Mouse (Mus musculus) brain, embryonic 14.5 days (tissue): ENCODE data around the gene Srsf6. TPM values are rescaled to one million over a fixed set of nuclear protein-coding genes. Genes with fewer than 3 reads are reported as not detected.

ENCODE experiments used
- DNase-seq: peaks from one replicate; pipeline ENCODE4 v3.0.0-alpha.2; 2011; ENCODE audit warnings: low read depth
- CTCF ChIP-seq: fragments of 200-500 bp; IDR thresholded peaks from 2 replicates; pipeline ENCODE4 v1.5.1; 2012; ENCODE audit warnings: inconsistent platforms, mild to moderate bottlenecking, moderate library complexity, borderline replicate concordance; ENCODE audit not compliant: insufficient read depth, insufficient read length; ENCODE audit errors: extremely low read depth
- POLR2A ChIP-seq: fragments of 200-500 bp; IDR thresholded peaks from 2 replicates; pipeline ENCODE4 v1.6.1; 2012; ENCODE audit warnings: mild to moderate bottlenecking, inconsistent platforms, borderline replicate concordance; ENCODE audit not compliant: poor library complexity, insufficient read depth, insufficient read length, severe bottlenecking; ENCODE audit errors: extremely low read depth
- polyA plus RNA-seq: library from polyadenylated mRNA; depleted of rRNA; stranded (reverse); fragments of >200 nt; gene quantifications from 2 replicates; pipeline ENCODE4 v1.2.3, GENCODE M21; 2012

The Srsf6 gene
- polyA plus RNA-seq, 1 experiment: 311 TPM

DNA sequence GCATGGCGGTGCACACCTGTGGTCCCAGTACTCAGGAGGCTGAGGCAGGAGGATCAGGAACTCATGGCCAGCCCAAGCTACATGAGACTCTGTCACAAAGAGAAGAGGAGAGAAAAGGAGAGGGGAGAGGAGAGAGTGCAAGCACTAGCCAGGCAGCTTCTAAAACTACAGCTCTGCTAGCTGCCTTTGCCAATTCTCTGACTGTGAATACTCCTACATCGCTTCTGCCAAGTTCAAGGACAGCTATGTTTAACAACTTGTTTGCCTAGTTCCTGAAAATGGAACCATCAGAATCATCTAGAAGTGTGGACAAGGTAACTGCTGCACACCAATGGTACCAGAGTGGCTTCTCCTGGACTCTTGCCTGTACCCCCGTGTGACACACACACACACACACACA lies 17.3 kb upstream of the Srsf6 start:
- TF ChIP-seq POLR2A (no peak), CTCF (no peak)
- DNase-seq: no peak

GRCm38 (mm10) chr2:162914519-162914918 lies 16.8 kb upstream of the Srsf6 start:
- TF ChIP-seq POLR2A: no peak
- TF ChIP-seq CTCF: peak; percentile 59; the same call in 1 of the 2 replicates
- peak; percentile 62 for DNase-seq

DNA sequence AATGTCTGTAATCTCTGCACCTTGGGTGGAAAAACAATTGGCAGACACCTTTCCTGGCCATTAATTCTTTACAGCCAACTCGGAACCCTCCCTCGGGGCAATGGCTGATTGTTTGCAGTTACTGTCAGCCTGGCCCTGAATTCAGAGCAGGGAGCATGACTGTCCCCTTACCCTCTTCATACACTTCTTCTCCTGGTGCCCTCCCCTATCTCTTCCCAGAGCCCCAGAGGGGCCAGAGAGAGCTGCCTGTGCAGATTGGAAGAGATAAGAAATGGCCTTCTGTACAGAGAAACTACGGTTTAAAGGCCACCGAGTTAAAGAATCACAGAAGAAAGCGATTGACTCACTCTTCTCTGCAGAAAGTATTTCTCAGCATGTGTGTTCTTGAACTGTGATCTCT lies 11.4 kb upstream of the Srsf6 start:
- no peak for DNase-seq
- TF ChIP-seq POLR2A: no peak
- no peak for TF ChIP-seq CTCF

DNA sequence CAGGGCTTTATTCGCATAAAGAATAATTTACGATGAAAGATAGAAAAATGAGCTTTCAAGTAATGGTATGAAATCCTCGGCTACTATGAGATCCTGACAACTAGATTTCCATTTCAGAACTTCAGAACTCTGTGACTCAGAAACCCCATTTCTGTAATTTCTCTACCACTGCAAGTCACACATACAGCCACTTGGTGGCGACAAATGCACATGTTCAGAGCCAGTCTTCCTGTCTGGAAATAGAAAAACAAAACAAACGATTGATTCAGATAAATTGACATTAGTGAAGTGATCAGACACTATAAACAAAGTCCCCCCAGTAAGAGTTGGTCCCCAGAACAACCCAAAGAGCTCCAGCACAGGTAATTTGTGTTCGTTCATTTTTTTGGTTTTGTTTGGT lies 9.1 kb upstream of the Srsf6 start:
- TF ChIP-seq POLR2A (no peak), CTCF (peak; percentile 80; the same call in 1 of the 2 replicates)
- DNase-seq: peak; percentile 83

- no peak for DNase-seq
- no peak for TF ChIP-seq CTCF
- no peak for TF ChIP-seq POLR2A
Observed at GRCm38 (mm10) chr2:162922834-162923233, 8.5 kb upstream of the Srsf6 start.

DNA sequence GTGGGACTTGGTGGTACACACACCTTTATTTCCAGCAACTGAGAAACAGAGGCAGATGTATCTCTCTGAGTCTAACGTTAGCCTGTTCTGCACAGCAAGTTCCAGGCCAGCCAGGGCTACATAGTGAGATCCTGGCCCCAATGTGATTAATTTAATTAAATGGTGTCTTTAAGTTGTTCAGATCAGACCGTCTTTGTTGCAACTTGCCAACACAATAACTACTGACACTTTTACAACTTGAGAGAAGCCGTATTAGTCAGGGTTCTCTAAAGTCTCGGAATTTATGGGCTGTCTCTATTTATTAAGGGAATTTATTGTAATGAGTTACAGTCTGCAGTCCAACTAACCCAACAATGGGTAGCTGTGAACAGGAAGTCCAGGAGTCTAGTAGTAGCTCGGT lies 7.2 kb upstream of the Srsf6 start:
- TF ChIP-seq CTCF (no peak), POLR2A (no peak)
- DNase-seq: no peak

DNA sequence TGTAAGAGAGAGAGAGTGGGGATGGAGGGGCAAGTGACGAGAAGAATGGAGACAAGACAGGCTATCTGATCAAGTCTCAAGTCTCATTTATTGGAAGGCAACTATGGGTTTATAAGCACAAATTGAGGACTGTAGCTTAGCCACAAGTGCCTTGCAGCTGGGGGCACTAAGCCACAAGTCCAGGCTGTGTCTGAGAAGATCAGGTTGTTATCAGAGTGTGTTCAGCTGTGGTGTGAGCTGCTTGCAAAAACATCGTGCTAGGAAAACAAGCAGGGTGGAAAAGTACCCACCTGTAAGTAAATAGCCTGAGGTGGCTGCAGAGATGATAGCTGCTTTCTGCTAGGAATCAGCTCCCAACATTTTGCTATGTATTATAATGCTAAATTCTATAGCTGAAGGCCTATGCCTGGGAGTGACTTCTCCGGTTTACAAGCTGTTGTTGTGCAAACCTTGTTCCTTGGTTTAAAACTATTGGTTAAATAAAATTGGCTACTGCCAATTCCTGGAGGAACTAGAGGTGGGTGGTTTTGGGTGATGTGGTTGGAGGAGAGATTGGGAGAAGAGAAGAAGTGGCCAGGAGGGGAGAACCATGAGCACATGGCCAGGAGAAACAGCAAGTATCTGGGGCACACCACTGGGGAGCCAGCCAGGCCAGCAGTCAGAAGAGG lies 3.3 kb upstream of the Srsf6 start:
- TF ChIP-seq CTCF (no peak), POLR2A (no peak)
- DNase-seq: no peak

DNA sequence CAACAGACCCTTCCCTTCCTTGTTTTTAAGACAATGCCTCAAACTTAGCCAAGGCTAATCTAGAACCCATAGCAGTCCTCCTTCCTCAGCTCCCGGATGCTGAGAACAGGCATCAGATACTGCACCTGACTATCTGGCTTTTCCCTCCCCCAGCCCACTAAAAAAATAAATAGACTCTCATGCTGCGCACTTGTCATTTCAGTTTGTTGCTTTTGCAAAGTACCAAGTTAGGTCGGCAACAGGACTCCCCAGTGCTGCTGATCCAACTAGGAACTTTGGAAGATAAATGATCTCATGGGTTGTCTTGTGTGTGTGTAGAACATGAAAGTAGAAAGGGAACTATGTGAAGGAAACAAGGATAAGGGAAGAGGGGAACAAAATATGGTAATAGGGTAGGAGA lies 1.6 kb upstream of the Srsf6 start:
- no peak for DNase-seq
- no peak for TF ChIP-seq POLR2A

DNA sequence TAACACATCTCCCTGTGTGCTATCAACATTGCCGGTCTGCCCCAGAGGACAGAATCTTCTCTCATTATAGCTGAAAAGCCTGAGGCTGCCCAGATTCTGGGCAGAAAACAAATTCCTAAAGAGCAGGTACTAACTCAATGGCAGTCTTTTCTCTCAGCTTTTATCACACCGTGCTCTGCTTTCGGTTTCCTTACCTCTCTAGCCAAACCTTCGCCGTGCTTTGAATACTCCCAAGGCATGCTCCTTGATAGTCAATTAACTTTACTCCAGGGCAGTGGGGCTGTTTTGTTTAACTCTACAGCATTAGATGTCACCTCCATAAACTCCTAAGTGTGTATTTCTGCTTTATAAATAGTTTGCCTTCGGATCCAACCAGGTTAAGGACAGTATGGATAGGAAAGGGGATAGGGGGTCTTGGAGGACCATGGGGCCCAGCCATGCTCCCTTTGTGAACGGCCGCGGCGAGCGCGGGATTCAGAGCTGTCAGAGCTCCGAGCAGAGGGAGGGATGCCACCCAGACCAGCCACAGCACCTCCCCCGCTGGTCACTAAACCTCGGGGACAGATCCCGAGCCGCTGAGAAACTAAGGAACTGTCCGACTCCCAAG lies 709 bp upstream of the Srsf6 start:
- DNase-seq: no peak
- no peak for TF ChIP-seq POLR2A
- TF ChIP-seq CTCF: no peak

DNA sequence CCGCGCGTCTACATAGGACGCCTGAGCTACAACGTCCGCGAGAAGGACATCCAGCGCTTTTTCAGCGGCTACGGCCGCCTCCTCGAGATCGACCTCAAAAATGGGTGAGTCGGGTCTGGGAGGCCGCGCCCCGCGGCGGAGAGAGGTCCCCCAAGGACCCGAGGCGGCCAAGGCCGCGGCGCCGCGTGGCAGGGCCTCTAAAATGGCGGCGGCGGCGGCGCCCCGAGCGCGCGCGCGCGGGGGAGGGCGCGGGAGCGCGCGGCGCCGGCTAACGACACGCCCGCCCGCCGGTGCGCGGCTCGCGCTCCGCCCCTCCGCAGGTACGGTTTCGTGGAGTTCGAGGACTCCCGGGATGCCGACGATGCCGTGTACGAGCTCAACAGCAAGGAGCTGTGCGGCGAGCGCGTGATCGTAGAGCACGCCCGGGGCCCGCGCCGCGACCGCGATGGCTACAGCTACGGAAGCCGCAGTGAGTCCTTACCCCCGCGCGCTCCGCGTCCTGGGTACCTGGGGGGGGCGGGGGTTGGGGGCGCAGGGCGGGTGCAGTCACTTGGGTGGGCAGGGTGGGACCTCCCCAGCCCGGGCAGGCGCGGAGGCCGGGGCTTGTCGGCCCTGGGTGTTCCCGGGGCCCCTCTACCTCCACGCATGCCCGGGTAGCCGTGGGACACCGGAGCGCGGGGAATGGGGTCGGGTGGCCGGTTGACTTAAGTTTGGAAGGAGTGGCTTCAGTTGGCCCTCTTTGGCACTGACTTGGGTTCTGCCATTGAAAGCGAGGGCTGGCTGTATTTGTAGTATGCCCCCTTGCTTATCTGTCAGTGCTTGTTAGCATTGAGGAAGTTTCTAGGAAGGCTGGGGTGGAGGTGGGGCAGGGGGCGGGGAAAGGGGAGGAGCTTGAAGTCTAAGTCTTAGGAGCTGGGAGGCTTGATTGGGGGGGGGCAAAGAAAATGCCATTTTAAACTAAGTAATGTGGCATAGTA lies 634 bp downstream of the Srsf6 start:
- DNase-seq: peak; percentile 76
- no peak for TF ChIP-seq POLR2A
- no peak for TF ChIP-seq CTCF

GRCm38 (mm10) chr2:162932706-162933105 lies 1.4 kb downstream of the Srsf6 start:
- DNase-seq: no peak
- no peak for TF ChIP-seq POLR2A
- no peak for TF ChIP-seq CTCF
